Mouse (Mus musculus): Measurements from ENCODE around the gene Casz1.

GRCm38 (mm10) chr4:148920610-148921009, 116.4 kb downstream of the Casz1 start:
- TF ChIP-seq CTCF (IDR thresholded peaks at IDR 0.05), result no peak
- TF ChIP-seq EP300 (IDR thresholded peaks at IDR 0.05; ENCODE audit: insufficient read depth, low read depth, low read length), result no peak

Data from heart, adult 2 months (tissue).